Mouse (Mus musculus): ENCODE data around the gene Ebf1.

DNA sequence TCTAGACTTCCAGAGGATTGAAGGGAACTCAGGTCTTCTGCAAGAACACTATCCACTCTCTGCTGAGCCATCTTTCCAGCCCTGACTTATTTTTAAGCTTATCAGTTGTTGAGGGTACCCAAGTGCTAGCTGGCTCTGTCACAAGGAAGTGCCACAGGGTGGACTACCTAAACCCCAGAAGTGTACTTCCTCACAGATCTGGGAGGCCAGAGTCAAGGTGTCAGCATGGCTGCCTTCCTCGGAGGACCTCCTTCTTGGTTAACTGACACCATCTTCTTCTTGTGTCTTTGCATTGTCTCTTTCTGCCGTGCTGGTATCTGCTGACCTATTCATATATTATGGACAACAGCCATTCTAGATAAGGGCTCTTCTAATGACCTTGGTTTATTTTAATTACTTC, 89.3 kb downstream of the Ebf1 start:
- TF ChIP-seq POLR2A (IDR thresholded peaks at IDR 0.05; ENCODE audit: control insufficient read depth in 1 of 2, insufficient read depth in 1 of 2, low read depth in 1 of 2, low read length in 2 of 2, poor library complexity in 1 of 2) = no peak
- no peak for TF ChIP-seq EP300 (IDR thresholded peaks at IDR 0.05; ENCODE audit: low read depth in 1 of 2, low read length in 2 of 2)
- TF ChIP-seq MEF2A (IDR thresholded peaks at IDR 0.05; ENCODE audit: extremely low read depth, insufficient replicate concordance, low read depth, low read length, poor library complexity, severe bottlenecking) = no peak
- no peak for TF ChIP-seq CTCF (IDR thresholded peaks at IDR 0.05 in 2 of 3, conservative IDR thresholded peaks at IDR 0.05 in 1 of 3; ENCODE audit: control insufficient read depth in 1 of 3, insufficient read depth in 1 of 3, low read depth in 2 of 3, low read length in 3 of 3, poor library complexity in 1 of 3, severe bottlenecking in 1 of 3)
- no peak for TF ChIP-seq HCFC1 (IDR thresholded peaks at IDR 0.05; ENCODE audit: low read depth, low read length)

Data from MEL (cell line).